Mouse (Mus musculus): ENCODE measurements around the gene Ide.

DNA sequence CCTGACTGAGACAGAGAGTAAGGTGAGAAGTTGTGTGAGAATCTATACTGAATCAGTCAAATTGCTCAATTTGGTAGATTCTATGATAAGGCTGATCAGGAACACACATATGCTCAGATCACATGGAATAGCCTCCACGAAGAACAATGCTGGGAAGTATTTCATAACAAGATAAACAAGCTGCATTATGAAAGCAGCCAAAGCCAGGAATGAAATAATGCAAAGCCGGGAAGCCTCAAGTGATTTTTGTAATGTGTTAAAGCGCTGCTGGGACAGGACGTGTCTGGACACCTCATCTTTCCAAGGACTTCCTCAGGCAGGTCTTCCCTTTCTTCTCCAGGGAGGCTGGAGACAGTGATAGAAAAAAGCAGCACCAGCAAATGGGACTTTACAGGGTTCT is 4.9 kb downstream of the Ide start:
- TF ChIP-seq POLR2A (IDR thresholded peaks at IDR 0.05; ENCODE audit: control insufficient read depth in 1 of 2, insufficient read depth in 1 of 2, low read depth in 1 of 2, low read length in 2 of 2, poor library complexity in 1 of 2): no peak
- TF ChIP-seq EP300 (IDR thresholded peaks at IDR 0.05; ENCODE audit: low read depth in 1 of 2, low read length in 2 of 2): no peak
- no peak for TF ChIP-seq CTCF (IDR thresholded peaks at IDR 0.05 in 2 of 3, conservative IDR thresholded peaks at IDR 0.05 in 1 of 3; ENCODE audit: control insufficient read depth in 1 of 3, insufficient read depth in 1 of 3, low read depth in 2 of 3, low read length in 3 of 3, poor library complexity in 1 of 3, severe bottlenecking in 1 of 3)
